Mouse (Mus musculus): ENCODE data around the gene Ntng2.

GRCm38 (mm10) chr2:29181111-29181510 is 71.7 kb downstream of the Ntng2 start:
- TF ChIP-seq HCFC1 (IDR thresholded peaks at IDR 0.05; ENCODE audit: borderline replicate concordance, insufficient read depth, low read length) (no peak), CHD2 (IDR thresholded peaks at IDR 0.05; ENCODE audit: low read depth, low read length) (no peak), ZNF384 (IDR thresholded peaks at IDR 0.05; ENCODE audit: low read depth, low read length) (no peak)

All from ES-E14 (cell line).